Mouse (Mus musculus) CH12.LX (cell line): ENCODE data around the gene Ssbp3. TPM values are rescaled to one million over a fixed set of nuclear protein-coding genes. Genes with fewer than 3 reads are reported as not detected.

Experiments used
- DNase-seq: peaks from one replicate; pipeline ENCODE4 v3.0.0-alpha.2; 2013; ENCODE audit errors: extremely low read depth
- H3K27ac ChIP-seq: 2 replicates; pipeline ENCODE4 v1.5.1; 2012; ENCODE audit warnings: low read depth, mild to moderate bottlenecking, control low read depth, moderate library complexity; ENCODE audit not compliant: insufficient read depth
- H3K27me3 ChIP-seq: replicated peaks from 2 replicates; pipeline ENCODE3; 2012; ENCODE audit warnings: inconsistent platforms
- H3K36me3 ChIP-seq, 2 experiments: replicated peaks in 1 of 2; 2 replicates each; pipeline versions ENCODE3 to v1.6.1; 2012; ENCODE audit warnings: inconsistent platforms in 1 of 2, low read length in 1 of 2, mild to moderate bottlenecking in 1 of 2, mixed read lengths in 1 of 2, moderate library complexity in 1 of 2; ENCODE audit not compliant: control insufficient read depth in 1 of 2, insufficient read depth in 1 of 2
- H3K4me1 ChIP-seq, 2 experiments: 2 replicates each; pipeline ENCODE4 v1.6.1; 2012; ENCODE audit warnings: inconsistent platforms in 1 of 2, moderate library complexity in 1 of 2; ENCODE audit not compliant: insufficient read depth in 2 of 2, control insufficient read depth in 1 of 2
- H3K4me2 ChIP-seq: 2 replicates; pipeline ENCODE4 v1.6.1; 2012; ENCODE audit warnings: low read depth, mild to moderate bottlenecking, control low read depth; ENCODE audit not compliant: poor library complexity, insufficient read depth, severe bottlenecking
- H3K4me3 ChIP-seq, 3 experiments: fragments of 150-350 bp in 1 of 3; sonication (generic) in 1 of 3; replicated peaks in 1 of 3; 2 replicates each; pipeline versions ENCODE3 to v1.5.1; 2011 to 2012; ENCODE audit warnings: low read depth in 2 of 3, low read length in 2 of 3, mild to moderate bottlenecking in 2 of 3, moderate library complexity in 2 of 3, control low read depth in 1 of 3, improper control_type of control experiment in 1 of 3, inconsistent platforms in 1 of 3, mixed read lengths in 1 of 3; ENCODE audit not compliant: poor library complexity in 1 of 3
- H3K79me2 ChIP-seq: replicated peaks from 2 replicates; pipeline ENCODE4 v1.6.1; 2012; ENCODE audit warnings: mild to moderate bottlenecking, moderate library complexity; ENCODE audit not compliant: control insufficient read depth, poor library complexity, insufficient read depth, severe bottlenecking; ENCODE audit errors: extremely low read depth
- H3K9ac ChIP-seq: 2 replicates; pipeline ENCODE4 v1.6.1; 2012; ENCODE audit warnings: low read depth, mild to moderate bottlenecking, control low read depth, moderate library complexity; ENCODE audit not compliant: insufficient read depth
- H3K9me3 ChIP-seq: replicated peaks from 2 replicates; pipeline ENCODE3; 2012; ENCODE audit warnings: low read length, inconsistent platforms, mixed read lengths
- BHLHE40 ChIP-seq: IDR thresholded peaks from 2 replicates; pipeline ENCODE4 v1.6.1; 2011; ENCODE audit warnings: mild to moderate bottlenecking, low read depth, low read length, improper control_type of control experiment
- CTCF ChIP-seq, 2 experiments: IDR thresholded peaks in 1 of 2; conservative IDR thresholded peaks in 1 of 2; 2 replicates each; pipeline ENCODE4 v1.5.1; 2011 to 2012; ENCODE audit warnings: low read depth in 2 of 2, low read length in 2 of 2, improper control_type of control experiment in 1 of 2, inconsistent platforms in 1 of 2, mild to moderate bottlenecking in 1 of 2, moderate library complexity in 1 of 2
- E2F4 ChIP-seq: IDR thresholded peaks from 2 replicates; pipeline ENCODE4 v1.6.1; 2011; ENCODE audit warnings: low read depth, low read length, improper control_type of control experiment; ENCODE audit not compliant: insufficient replicate concordance
- ELF1 ChIP-seq: IDR thresholded peaks from 2 replicates; pipeline ENCODE4 v1.6.1; 2014; ENCODE audit warnings: low read depth, mild to moderate bottlenecking, inconsistent platforms, low read length, improper control_type of control experiment
- ETS1 ChIP-seq: conservative IDR thresholded peaks from 2 replicates; pipeline ENCODE4 v1.6.1; 2012; ENCODE audit warnings: low read depth, mild to moderate bottlenecking, inconsistent platforms, low read length, improper control_type of control experiment, moderate library complexity
- JUND ChIP-seq: conservative IDR thresholded peaks from 2 replicates; pipeline ENCODE4 v1.6.1; 2011; ENCODE audit warnings: low read depth, low read length, improper control_type of control experiment
- MAFK ChIP-seq: IDR thresholded peaks from 2 replicates; pipeline ENCODE4 v1.6.1; 2011; ENCODE audit warnings: low read length, improper control_type of control experiment; ENCODE audit not compliant: insufficient replicate concordance
- MEF2A ChIP-seq: IDR thresholded peaks from 2 replicates; pipeline ENCODE4 v1.6.1; 2014; ENCODE audit warnings: low read depth, mild to moderate bottlenecking, inconsistent platforms, low read length, improper control_type of control experiment, borderline replicate concordance
- MXI1 ChIP-seq: IDR thresholded peaks from 2 replicates; pipeline ENCODE4 v1.6.1; 2011; ENCODE audit warnings: mild to moderate bottlenecking, low read depth, low read length, improper control_type of control experiment
- NELFE ChIP-seq: IDR thresholded peaks from 2 replicates; pipeline ENCODE4 v1.6.1; 2011; ENCODE audit warnings: low read depth, low read length, improper control_type of control experiment
- NRF1 ChIP-seq: IDR thresholded peaks from 2 replicates; pipeline ENCODE4 v1.6.1; 2014; ENCODE audit warnings: low read depth, mild to moderate bottlenecking, inconsistent platforms, low read length, improper control_type of control experiment, moderate library complexity
- PAX5 ChIP-seq: IDR thresholded peaks from 2 replicates; pipeline ENCODE4 v1.6.1; 2012; ENCODE audit warnings: low read length, inconsistent platforms, mixed read lengths
- POLR2AphosphoS2 ChIP-seq: IDR thresholded peaks from 2 replicates; pipeline ENCODE4 v1.6.1; 2011; ENCODE audit warnings: low read depth, low read length, improper control_type of control experiment
- RCOR1 ChIP-seq: conservative IDR thresholded peaks from 2 replicates; pipeline ENCODE4 v1.6.1; 2012; ENCODE audit warnings: low read depth, mild to moderate bottlenecking, inconsistent platforms, low read length, improper control_type of control experiment
- SIN3A ChIP-seq: IDR thresholded peaks from 2 replicates; pipeline ENCODE4 v1.6.1; 2012; ENCODE audit warnings: low read length, improper control_type of control experiment, inconsistent platforms
- TBP ChIP-seq: conservative IDR thresholded peaks from 2 replicates; pipeline ENCODE4 v1.6.1; 2011; ENCODE audit warnings: low read depth, low read length, improper control_type of control experiment
- TCF12 ChIP-seq: IDR thresholded peaks from 2 replicates; pipeline ENCODE4 v1.6.1; 2014; ENCODE audit warnings: low read depth, mild to moderate bottlenecking, inconsistent platforms, low read length, improper control_type of control experiment
- UBTF ChIP-seq: IDR thresholded peaks from 2 replicates; pipeline ENCODE4 v1.6.1; 2012; ENCODE audit warnings: low read depth, mild to moderate bottlenecking, inconsistent platforms, low read length, improper control_type of control experiment, moderate library complexity
- USF1 ChIP-seq: IDR thresholded peaks from 2 replicates; pipeline ENCODE4 v1.6.1; 2014; ENCODE audit warnings: low read depth, mild to moderate bottlenecking, inconsistent platforms, low read length, improper control_type of control experiment
- USF2 ChIP-seq: conservative IDR thresholded peaks from 2 replicates; pipeline ENCODE4 v1.6.1; 2011; ENCODE audit warnings: low read depth, low read length, improper control_type of control experiment
- ZMIZ1 ChIP-seq: IDR thresholded peaks from 2 replicates; pipeline ENCODE4 v1.6.1; 2012; ENCODE audit warnings: low read depth, mild to moderate bottlenecking, inconsistent platforms, low read length, improper control_type of control experiment
- ZNF384 ChIP-seq: IDR thresholded peaks from 2 replicates; pipeline ENCODE4 v1.6.1; 2012; ENCODE audit warnings: low read depth, low read length, improper control_type of control experiment, inconsistent platforms
- dilution Hi-C: fragments of 300-500 bp; cut with MboI; formaldehyde crosslinking; loops from 2 replicates; pipeline ENCODE4 v1.14.3; 2020; ENCODE audit warnings: low sequenced_read_pairs; ENCODE audit not compliant: extremely low pct_unique_long_range_greater_than_20kb, extremely low pct_ligation_motif_present
- in situ Hi-C: fragments of 300-500 bp; cut with MboI; formaldehyde crosslinking; loops from 3 replicates; pipeline ENCODE4 v1.14.3; 2019; ENCODE audit warnings: low sequenced_read_pairs, low pct_ligation_motif_present, low pct_unique_long_range_greater_than_20kb, mixed read lengths
- polyA plus RNA-seq: library from polyadenylated mRNA; unstranded; fragments of >175 nt; gene quantifications from 2 replicates; pipeline ENCODE4 v1.2.1, GENCODE M21; 2012; ENCODE audit warnings: low read depth; ENCODE audit not compliant: insufficient read length
- total RNA-seq, 2 experiments: library from RNA; depleted of rRNA; stranded (reverse); fragments of 300-350 nt in 1 of 2; fragments of >200 nt in 1 of 2; gene quantifications; 2 replicates each; pipeline ENCODE4 v1.2.3; 2012 to 2014

Gene Ssbp3
- total and polyA plus RNA-seq, 3 experiments = 32.4 to 129 (median 76.5) TPM

DNA sequence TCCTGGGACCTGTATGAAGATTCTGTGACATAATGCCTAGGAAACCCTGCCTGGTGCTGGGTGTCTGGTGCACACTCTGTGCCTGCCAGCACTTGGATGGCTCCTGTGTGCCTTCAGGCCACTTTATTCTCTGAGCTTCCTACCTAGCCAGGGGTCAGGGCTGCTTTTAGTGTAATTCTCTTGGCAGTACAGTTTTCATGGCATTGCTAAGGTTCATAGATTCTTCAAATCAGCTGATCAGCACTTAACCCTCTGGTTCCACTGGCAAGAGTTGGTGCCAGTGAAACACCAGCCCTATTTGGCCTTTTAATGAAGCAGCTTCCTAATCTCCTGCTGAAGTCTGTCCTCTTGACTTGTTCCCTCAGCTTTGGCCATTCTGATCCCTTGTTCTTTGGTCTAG lies 106.8 kb downstream of the Ssbp3 start:
- Histone ChIP-seq H3K27me3 (no peaks in the 10 kb centered on the region), H3K9me3 (no peaks in the 10 kb centered on the region), H3K4me3 (no peak overlapping the region), H3K4me1 (peaks cover 23 to 100% of the 10 kb centered on the region in 2 experiments), H3K79me2 (no peaks in the 10 kb centered on the region), H3K4me2 (no peak overlapping the region), H3K9ac (no peak overlapping the region), H3K36me3 (peaks cover 0 to 82% of the 10 kb centered on the region in 2 experiments), H3K27ac (no peak overlapping the region)
- in situ Hi-C loops (no loop called here), dilution Hi-C loops (no loop called here)
- no peak for DNase-seq
- TF ChIP-seq USF2 (no peak), USF1 (no peak), NELFE (no peak), TCF12 (no peak), E2F4 (no peak), UBTF (no peak), POLR2AphosphoS2 (no peak), PAX5 (no peak), MXI1 (no peak), SIN3A (no peak), TBP (no peak), ELF1 (no peak), MAFK (no peak), ZNF384 (no peak), RCOR1 (no peak), JUND (no peak)

DNA sequence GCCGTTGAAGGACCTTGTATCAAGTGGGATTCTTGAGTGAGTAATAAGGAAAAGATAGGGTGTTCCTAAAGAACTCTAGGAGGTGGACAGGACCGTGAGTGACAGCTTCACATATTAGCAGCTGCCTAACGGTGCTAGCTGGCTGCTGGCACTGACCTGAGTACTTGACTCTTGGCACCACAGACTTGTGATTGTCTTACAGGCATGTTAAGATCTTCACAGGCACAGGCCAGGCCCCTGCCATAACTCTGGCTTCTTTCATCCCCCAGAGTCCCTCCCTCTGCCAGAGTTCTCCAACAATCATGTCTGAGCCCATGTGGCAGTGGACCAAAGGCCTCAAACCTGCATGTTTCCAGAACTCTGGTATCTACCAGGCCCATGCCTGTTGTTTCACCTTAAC lies 108.0 kb downstream of the Ssbp3 start:
- dilution Hi-C loops (no loop called here), in situ Hi-C loops (no loop called here)
- Histone ChIP-seq H3K79me2 (no peaks in the 10 kb centered on the region; the same call in 1 of the 2 replicates), H3K27ac (no peak overlapping the region), H3K4me1 (peaks cover 23 to 100% of the 10 kb centered on the region in 2 experiments), H3K9me3 (no peaks in the 10 kb centered on the region), H3K4me2 (no peak overlapping the region), H3K27me3 (no peaks in the 10 kb centered on the region), H3K4me3 (no peak overlapping the region), H3K36me3 (peaks cover 0 to 81% of the 10 kb centered on the region in 2 experiments), H3K9ac (no peak overlapping the region)
- TF ChIP-seq TCF12 (no peak), MEF2A (no peak), CTCF (conservative IDR thresholded peaks at IDR 0.05 in 1 of 2, IDR thresholded peaks at IDR 0.05 in 1 of 2; ENCODE audit: low read depth in 2 of 2, low read length in 2 of 2) (no peak), BHLHE40 (no peak), RCOR1 (no peak), POLR2AphosphoS2 (no peak), ZMIZ1 (no peak), TBP (no peak), NRF1 (no peak), ETS1 (no peak)
- no peak for DNase-seq
